Mouse (Mus musculus) erythroblast, embryonic 14.5 days (primary cell): ENCODE data around the gene Prss33.

Source experiments
- GATA1 ChIP-seq: IDR thresholded peaks from 2 replicates; pipeline ENCODE4 v1.6.1; 2012; ENCODE audit warnings: low read length, inconsistent platforms, mixed read lengths
- TAL1 ChIP-seq: IDR thresholded peaks from 3 replicates; pipeline ENCODE4 v1.6.1; 2012; ENCODE audit warnings: low read length, inconsistent platforms, mixed read lengths

GRCm38 (mm10) chr17:23836006-23836575 lies at the start of gene Prss33:
- TF ChIP-seq GATA1 (no peak), TAL1 (no peak)
